Mouse (Mus musculus) liver, embryonic 11.5 days (tissue): ENCODE results near the gene Ankrd44. TPM values are rescaled to one million over a fixed set of nuclear protein-coding genes. Genes with fewer than 3 reads are reported as not detected.

Experiments
- ATAC-seq: fragments of 200-750 bp; cut with Nextera tagmentation; replicated peaks from 2 replicates; pipeline ENCODE4 v1.8.0; 2017; ENCODE audit warnings: moderate number of reproducible peaks, mild to moderate bottlenecking, moderate TSS enrichment, moderate library complexity; ENCODE audit not compliant: low FRiP score
- DNase-seq: peaks from one replicate; pipeline ENCODE4 v3.0.0-alpha.2; 2017; ENCODE audit warnings: low spot score
- H3K27ac ChIP-seq: fragments of 300-500 bp; sonication (generic); 2 replicates; pipeline ENCODE4 v1.5.1; 2014; ENCODE audit warnings: mild to moderate bottlenecking, low read depth, low read length, control low read depth
- H3K27me3 ChIP-seq: fragments of 300-500 bp; sonication (generic); replicated peaks from 2 replicates; pipeline ENCODE4 v1.6.1; 2014; ENCODE audit warnings: low read length, mixed read lengths; ENCODE audit not compliant: control insufficient read depth, insufficient read depth
- H3K36me3 ChIP-seq: fragments of 300-500 bp; sonication (generic); 2 replicates; pipeline ENCODE4 v1.6.1; 2014; ENCODE audit warnings: mild to moderate bottlenecking, low read length, moderate library complexity, mixed read lengths; ENCODE audit not compliant: control insufficient read depth, insufficient read depth
- H3K4me1 ChIP-seq: fragments of 300-500 bp; sonication (generic); replicated peaks from 2 replicates; pipeline ENCODE4 v1.6.1; 2014; ENCODE audit warnings: low read length, mixed read lengths; ENCODE audit not compliant: control insufficient read depth, insufficient read depth
- H3K4me2 ChIP-seq: fragments of 300-500 bp; sonication (generic); 2 replicates; pipeline ENCODE4 v1.6.1; 2014; ENCODE audit warnings: mild to moderate bottlenecking, control low read depth, moderate library complexity
- H3K4me3 ChIP-seq: fragments of 300-500 bp; sonication (generic); 2 replicates; pipeline ENCODE4 v1.5.1; 2014; ENCODE audit warnings: low read depth, low read length, control low read depth
- H3K9ac ChIP-seq: fragments of 300-500 bp; sonication (generic); 2 replicates; pipeline ENCODE4 v1.6.1; 2014; ENCODE audit warnings: low read depth, low read length, control low read depth
- H3K9me3 ChIP-seq: fragments of 300-500 bp; sonication (generic); 2 replicates; pipeline ENCODE4 v1.6.1; 2016; ENCODE audit warnings: low read length, inconsistent platforms, mixed read lengths; ENCODE audit not compliant: control insufficient read depth
- WGBS: fragments of 180-500 bp; shearing (Covaris S2); extraction: QIAGEN DNeasy Blood & Tissue Kit; methylation state at CpG from one replicate; pipeline ENCODE4 v1.1.7; 2014; 5-methylcytosine and 5-hydroxymethylcytosine counted together
- polyA plus RNA-seq: library from polyadenylated mRNA; unstranded; fragments of >200 nt; fragmentation: Nextera tagmentation; extraction: Ambion mirVana; gene quantifications from 2 replicates; pipeline ENCODE4 v1.2.1, GENCODE M21; 2014

Gene Ankrd44
- polyA plus RNA-seq, 1 experiment from 2014 or later = 11.8 TPM

DNA sequence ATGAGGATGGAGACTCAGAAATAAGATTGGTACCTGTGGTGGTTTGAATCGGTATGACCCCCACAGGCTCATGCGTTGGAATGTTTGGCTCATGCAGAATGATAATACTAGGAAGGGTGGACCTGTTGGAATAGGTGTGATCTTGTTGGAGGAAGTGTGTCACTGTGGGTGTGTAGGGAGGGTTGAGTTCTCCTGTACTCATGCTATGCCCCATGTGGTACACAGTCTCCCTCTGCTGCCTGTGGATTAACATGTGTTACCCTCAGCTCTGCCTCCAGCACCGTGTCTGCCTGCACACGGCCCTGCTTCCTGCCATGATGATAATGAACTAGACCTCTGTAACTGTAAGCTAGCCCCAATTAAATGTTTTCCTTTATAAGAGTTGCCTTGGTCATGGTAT is 28.7 kb upstream of the Ankrd44 start:
- WGBS = 78% methylated on average over 4 of the region's 4 CpGs
- Histone ChIP-seq H3K9me3 (no peaks in the 10 kb centered on the region), H3K4me1 (no peaks in the 10 kb centered on the region)

DNA sequence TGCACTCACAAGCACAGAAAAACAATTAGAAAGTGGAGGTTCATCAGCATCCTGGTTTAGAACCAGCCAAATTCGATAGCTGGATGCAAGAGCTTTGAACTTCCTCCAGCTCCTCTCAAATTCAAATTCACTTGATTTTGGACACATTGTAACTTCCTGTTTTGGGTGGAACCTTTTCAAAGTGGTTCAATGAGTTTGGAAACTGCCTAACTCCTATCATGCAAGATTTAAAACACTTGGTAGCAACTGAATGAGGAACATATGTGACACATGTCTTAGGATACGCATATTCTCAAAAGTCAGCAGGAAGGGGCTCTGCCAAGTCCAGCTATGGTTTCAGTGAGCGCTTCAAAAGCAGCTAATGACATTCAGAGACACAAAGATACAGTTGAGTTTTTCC is 18.5 kb upstream of the Ankrd44 start:
- no peak overlapping the region for H3K4me2 ChIP-seq
- DNase-seq = no peak
- no peak overlapping the region for H3K27ac ChIP-seq
- no peaks in the 10 kb centered on the region for H3K9me3 ChIP-seq
- H3K9ac ChIP-seq = no peak overlapping the region
- WGBS = 69% methylated on average over 3 of the region's 3 CpGs
- H3K4me3 ChIP-seq = no peak overlapping the region
- no peaks in the 10 kb centered on the region for H3K27me3 ChIP-seq
- H3K36me3 ChIP-seq = no peaks in the 10 kb centered on the region
- no peaks in the 10 kb centered on the region for H3K4me1 ChIP-seq
- no peak for ATAC-seq

More for the DNA sequence above, 28.7 kb upstream of the Ankrd44 start:
- Histone ChIP-seq H3K36me3 (no peaks in the 10 kb centered on the region), H3K27me3 (no peaks in the 10 kb centered on the region), H3K27ac (no peak overlapping the region), H3K4me2 (no peak overlapping the region), H3K4me3 (no peak overlapping the region), H3K9ac (no peak overlapping the region)
- DNase-seq (no peak), ATAC-seq (no peak)

DNA sequence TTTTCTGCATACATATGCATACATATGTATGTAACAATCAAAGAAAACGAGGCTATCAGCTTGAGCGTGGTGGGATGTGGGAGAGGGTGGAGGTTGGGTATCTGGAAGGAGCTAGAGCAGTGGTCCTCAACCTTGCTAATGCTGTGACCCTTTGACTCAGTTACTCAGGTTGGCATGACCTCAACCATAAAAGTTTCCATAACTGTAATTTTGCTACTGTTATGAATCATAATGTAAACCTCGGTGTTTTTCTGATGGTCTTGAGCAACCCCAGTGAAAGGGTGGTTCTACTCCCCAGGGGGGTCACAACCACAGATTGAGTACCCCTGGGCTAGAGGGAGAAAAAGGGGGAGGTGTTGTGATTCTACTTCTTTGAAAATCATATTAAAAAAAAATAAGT is 9.3 kb upstream of the Ankrd44 start:
- 82% methylated on average over 3 of the region's 3 CpGs for WGBS
- DNase-seq = no peak
- no peak for ATAC-seq

DNA sequence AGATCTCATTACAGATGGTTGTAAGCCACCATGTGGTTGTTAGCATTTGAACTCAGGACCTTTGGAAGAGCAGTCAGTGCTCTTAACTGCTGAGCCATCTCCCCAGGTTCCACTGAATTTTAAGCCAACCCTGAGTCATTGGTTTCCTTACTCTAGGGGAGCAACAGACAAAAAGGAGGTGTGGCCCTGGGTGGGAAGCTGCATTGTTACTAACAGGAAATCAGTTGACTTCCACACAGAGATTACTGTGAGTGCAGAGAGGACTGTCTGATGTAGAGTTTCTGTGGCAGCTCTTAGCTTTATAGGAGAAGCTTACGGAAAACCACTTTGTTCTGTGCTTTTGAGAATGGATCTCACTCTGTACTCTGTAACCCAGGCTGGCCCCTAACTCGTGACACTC is 8.7 kb upstream of the Ankrd44 start:
- no peak overlapping the region for H3K9ac ChIP-seq
- H3K27ac ChIP-seq = no peak overlapping the region
- ATAC-seq (no peak; the same call in 1 of the 2 replicates), DNase-seq (no peak)
- no peaks in the 10 kb centered on the region for H3K9me3 ChIP-seq
- no peak overlapping the region for H3K4me2 ChIP-seq
- no peaks in the 10 kb centered on the region for H3K27me3 ChIP-seq
- WGBS = 63% methylated on average over 2 of the region's 2 CpGs
- H3K4me3 ChIP-seq = no peak overlapping the region
- H3K4me1 ChIP-seq = no peaks in the 10 kb centered on the region
- no peaks in the 10 kb centered on the region for H3K36me3 ChIP-seq

More for the DNA sequence above, 9.3 kb upstream of the Ankrd44 start:
- Histone ChIP-seq H3K27ac (no peak overlapping the region), H3K4me2 (no peak overlapping the region), H3K4me3 (no peak overlapping the region), H3K9ac (no peak overlapping the region), H3K27me3 (no peaks in the 10 kb centered on the region), H3K4me1 (no peaks in the 10 kb centered on the region), H3K9me3 (no peaks in the 10 kb centered on the region), H3K36me3 (no peaks in the 10 kb centered on the region)

DNA sequence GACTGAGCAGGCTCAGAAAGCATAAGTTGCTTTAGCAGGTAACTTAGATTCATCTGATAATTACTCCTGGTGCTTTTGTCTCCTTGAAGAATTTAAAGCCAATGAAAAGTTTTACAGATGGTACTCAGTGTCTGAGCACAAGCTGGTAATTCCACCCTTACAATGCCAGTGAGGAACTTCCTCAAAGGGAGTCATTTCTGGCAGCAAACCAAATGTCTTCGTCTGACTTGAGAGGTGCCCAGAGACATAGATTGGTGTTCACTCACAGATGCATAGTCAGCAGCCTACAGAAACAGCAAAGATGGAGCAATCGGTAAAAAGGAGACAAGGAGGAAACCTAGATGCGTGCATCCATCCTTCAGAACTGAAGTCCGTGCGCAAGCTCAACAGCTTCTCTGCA is 7.5 kb upstream of the Ankrd44 start:
- H3K36me3 ChIP-seq = no peaks in the 10 kb centered on the region
- H3K27me3 ChIP-seq = no peaks in the 10 kb centered on the region
- DNase-seq (no peak), ATAC-seq (no peak)
- H3K4me2 ChIP-seq = no peak overlapping the region
- 80% methylated on average over 5 of the region's 5 CpGs for WGBS
- H3K9ac ChIP-seq = no peak overlapping the region
- H3K27ac ChIP-seq = no peak overlapping the region
- H3K4me1 ChIP-seq = no peaks in the 10 kb centered on the region
- H3K9me3 ChIP-seq = no peaks in the 10 kb centered on the region
- H3K4me3 ChIP-seq = no peak overlapping the region

DNA sequence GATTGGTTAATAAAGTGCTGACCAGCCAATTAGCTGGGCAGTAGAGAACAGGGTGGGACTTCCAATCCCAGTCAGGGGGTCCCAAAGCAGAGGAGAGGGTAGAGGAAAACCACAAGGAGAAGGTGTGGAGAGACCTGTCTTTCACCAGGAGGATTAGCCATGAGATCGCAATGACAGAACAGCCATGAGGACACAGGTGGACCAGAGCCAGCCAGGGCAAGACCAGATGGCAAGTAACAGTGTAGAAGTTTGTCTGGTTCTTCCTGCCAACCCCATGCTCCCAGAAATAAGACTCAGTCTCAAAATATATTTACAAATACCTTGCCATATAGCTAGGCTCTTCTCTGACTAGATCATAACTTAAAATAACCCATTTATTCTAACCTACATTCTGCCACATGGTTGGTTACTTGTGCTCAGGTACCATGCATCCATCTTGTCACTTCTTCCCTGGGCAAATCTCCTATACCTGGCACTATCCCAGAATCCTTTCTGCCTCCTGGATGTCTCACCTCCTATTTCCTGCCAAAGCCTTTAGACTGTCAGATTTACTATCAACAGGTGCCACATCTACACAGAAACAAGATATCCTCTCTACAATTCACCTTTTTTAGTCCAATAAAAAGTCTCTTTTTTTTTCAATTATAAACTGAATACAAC is 6.4 kb upstream of the Ankrd44 start:
- no peaks in the 10 kb centered on the region for H3K9me3 ChIP-seq
- no peaks in the 10 kb centered on the region for H3K36me3 ChIP-seq
- WGBS = 88% methylated on average over 1 of the region's 1 CpGs
- no peak overlapping the region for H3K27ac ChIP-seq
- no peak overlapping the region for H3K4me3 ChIP-seq
- H3K27me3 ChIP-seq = no peaks in the 10 kb centered on the region
- no peak overlapping the region for H3K9ac ChIP-seq
- H3K4me1 ChIP-seq = no peaks in the 10 kb centered on the region
- no peak overlapping the region for H3K4me2 ChIP-seq
- DNase-seq = no peak
- no peak for ATAC-seq

DNA sequence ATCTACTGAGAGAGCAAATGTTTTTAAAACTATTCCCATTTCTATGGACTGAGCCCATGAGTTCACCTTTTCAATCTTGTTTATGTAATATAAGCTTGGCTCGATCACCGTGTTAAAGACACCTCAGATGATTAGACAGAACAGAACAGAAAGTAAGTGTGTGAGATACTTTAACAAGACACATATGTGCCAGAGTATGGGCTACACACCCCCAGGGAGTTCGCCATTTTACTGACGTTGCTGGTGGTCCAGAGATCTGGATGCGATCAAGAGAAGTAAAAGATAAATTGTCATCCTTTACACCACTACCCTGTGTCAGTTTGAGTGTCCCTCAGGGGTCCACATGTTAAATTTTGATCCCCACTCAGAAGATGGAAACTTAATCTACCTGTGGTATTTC is 5.0 kb upstream of the Ankrd44 start:
- no peak for DNase-seq
- WGBS = 71% methylated on average over 5 of the region's 5 CpGs
- H3K4me1 ChIP-seq = no peaks in the 10 kb centered on the region
- no peaks in the 10 kb centered on the region for H3K9me3 ChIP-seq
- H3K4me3 ChIP-seq = no peak overlapping the region
- no peak overlapping the region for H3K4me2 ChIP-seq
- no peaks in the 10 kb centered on the region for H3K36me3 ChIP-seq
- no peak for ATAC-seq
- H3K9ac ChIP-seq = no peak overlapping the region
- no peak overlapping the region for H3K27ac ChIP-seq
- H3K27me3 ChIP-seq = no peaks in the 10 kb centered on the region

DNA sequence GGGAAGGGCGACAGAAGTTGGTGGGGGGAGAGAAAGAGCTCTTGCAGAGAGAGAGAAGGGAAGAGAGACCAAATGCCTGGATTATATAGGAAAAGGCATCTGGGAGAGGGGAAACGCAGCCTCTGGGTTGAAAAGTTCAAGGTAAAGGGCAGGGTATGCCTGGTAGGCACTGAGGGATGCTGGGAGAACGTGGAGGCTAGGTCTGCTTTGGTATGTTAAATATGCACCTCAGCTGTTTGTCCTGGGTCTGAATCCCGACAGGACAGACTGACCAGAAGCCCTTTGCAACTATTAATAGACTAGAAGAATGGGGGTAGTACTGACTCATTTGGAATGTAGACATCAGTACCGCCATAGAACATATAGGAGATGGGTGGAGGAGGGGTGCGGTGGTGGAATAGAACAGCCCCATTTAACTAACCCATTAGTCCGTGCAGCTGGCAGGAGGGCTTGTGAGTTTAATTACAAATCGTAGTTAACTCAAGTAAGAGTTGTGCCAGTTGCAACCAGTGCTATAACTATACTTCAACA is 4.5 kb upstream of the Ankrd44 start:
- DNase-seq = no peak
- Histone ChIP-seq H3K9me3 (no peaks in the 10 kb centered on the region), H3K4me3 (no peak overlapping the region), H3K27me3 (no peaks in the 10 kb centered on the region), H3K9ac (no peak overlapping the region), H3K36me3 (no peaks in the 10 kb centered on the region), H3K4me1 (no peaks in the 10 kb centered on the region), H3K4me2 (no peak overlapping the region), H3K27ac (no peak overlapping the region)
- ATAC-seq = no peak
- 61% methylated on average over 8 of the region's 8 CpGs for WGBS

DNA sequence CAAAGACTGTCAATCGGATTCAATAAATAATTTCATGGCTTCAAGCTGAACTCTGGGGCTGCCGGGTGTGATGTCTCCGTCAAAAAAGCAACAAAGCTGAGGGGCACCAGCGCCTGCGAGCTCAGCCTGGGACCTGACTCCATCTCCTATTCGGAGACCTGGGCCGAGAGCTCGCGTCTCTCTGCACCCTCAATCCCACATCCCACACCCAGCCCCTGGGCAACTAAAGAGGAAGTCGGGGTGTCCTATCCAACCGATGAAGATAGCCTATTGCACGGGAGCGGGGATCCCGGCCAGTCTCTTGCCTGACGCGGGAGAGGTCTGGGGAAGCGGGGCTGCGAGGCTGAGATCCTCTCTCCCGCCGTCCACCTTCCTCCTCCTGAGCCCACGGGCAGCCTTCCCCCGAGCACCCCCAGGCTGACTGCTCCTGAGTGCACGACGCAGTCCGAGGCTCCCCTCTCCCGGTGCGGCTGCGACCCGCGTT is 694 bp downstream of the Ankrd44 start:
- peak overlapping the region; percentile 45; the same call in 1 of the 2 replicates for H3K27ac ChIP-seq
- ATAC-seq = peak; percentile 29

More for the DNA sequence above, 694 bp downstream of the Ankrd44 start:
- H3K4me3 ChIP-seq = peak overlapping the region; percentile 84
- H3K9me3 ChIP-seq = no peaks in the 10 kb centered on the region
- under 1% methylated on average over 30 of the region's 30 CpGs for WGBS
- peak overlapping the region; percentile 89 for H3K4me2 ChIP-seq
- no peaks in the 10 kb centered on the region for H3K27me3 ChIP-seq
- peak overlapping the region; percentile 79 for H3K9ac ChIP-seq
- H3K4me1 ChIP-seq = peaks cover 12% of the 10 kb centered on the region; the same call in 1 of the 2 replicates
- peak; percentile 60 for DNase-seq
- H3K36me3 ChIP-seq = no peaks in the 10 kb centered on the region
